Mouse (Mus musculus): Measurements from ENCODE around the gene Muc1. TPM values are rescaled to one million over a fixed set of nuclear protein-coding genes. Genes with fewer than 3 reads are reported as not detected.

The Muc1 gene
- total RNA-seq, 2 experiments from 2014 or later: 0.57 to 1.5 TPM

GRCm38 (mm10) chr3:89268916-89269315 is 40.1 kb downstream of the Muc1 start:
- no peak for DNase-seq (ENCODE audit: low spot score in 2 of 2)

- DNase-seq (ENCODE audit: low spot score in 2 of 2): peak; percentile 85 to 91
These were observed 41.3 kb downstream of the Muc1 start, which contains the start of gene Slc50a1 for GRCm38 (mm10) chr3:89270051-89270755. Gene Slc50a1 (minus strand): TSS chr3:89270570.

GRCm38 (mm10) chr3:89270891-89271290 is 42.0 kb downstream of the Muc1 start:
- peak in 1 of 2 experiments; percentile 37 for DNase-seq (ENCODE audit: low spot score in 2 of 2)

- no peak for DNase-seq (ENCODE audit: low spot score in 2 of 2)
These were observed 42.9 kb downstream of the Muc1 start for GRCm38 (mm10) chr3:89271760-89272159.

GRCm38 (mm10) chr3:89276061-89276460 is 47.2 kb downstream of the Muc1 start:
- DNase-seq (ENCODE audit: low spot score in 2 of 2): no peak

GRCm38 (mm10) chr3:89277281-89278021 is 48.6 kb downstream of the Muc1 start:
- no peak for DNase-seq (ENCODE audit: low spot score in 2 of 2)

- DNase-seq (ENCODE audit: low spot score in 2 of 2): no peak
These were observed 49.2 kb downstream of the Muc1 start for GRCm38 (mm10) chr3:89278107-89278506.

- no peak for DNase-seq (ENCODE audit: low spot score in 2 of 2)
These were observed 49.8 kb downstream of the Muc1 start for GRCm38 (mm10) chr3:89278643-89279042.

- peak; percentile 61 to 76 for DNase-seq (ENCODE audit: low spot score in 2 of 2)
These were observed 50.5 kb downstream of the Muc1 start for GRCm38 (mm10) chr3:89279153-89279890.

- DNase-seq (ENCODE audit: low spot score in 2 of 2): no peak
These were observed 51.3 kb downstream of the Muc1 start for GRCm38 (mm10) chr3:89280050-89280605.

- DNase-seq (ENCODE audit: low spot score in 2 of 2): peak; percentile 35 to 60
These were observed 52.0 kb downstream of the Muc1 start, which contains the start of gene Efna1 for GRCm38 (mm10) chr3:89280606-89281511. Gene Efna1 (minus strand): TSS chr3:89281142.

- peak; percentile 80 to 83 for DNase-seq (ENCODE audit: low spot score in 2 of 2)
These were observed 52.9 kb downstream of the Muc1 start for GRCm38 (mm10) chr3:89281579-89282290.

- no peak for DNase-seq (ENCODE audit: low spot score in 2 of 2)
These were observed 53.4 kb downstream of the Muc1 start for GRCm38 (mm10) chr3:89282291-89282643.

Small RNAs within 50 kb of the gene (microRNA-seq; reads per million reads assigned to microRNA genes)
- gene Mir92b: 7.2 reads per million, percentile 22 among the genes with 10 or more reads in this experiment

Other genes with a start within 250 kb of the Muc1 start
- 10 to 100 TPM; 13.3 to 14.0 TPM for gene Rusc1, start 135.7 kb upstream of the Muc1 start, total RNA-seq (2021)
- gene Gm43738, start 128.0 kb upstream of the Muc1 start, total RNA-seq (2021): not detected
- 10 to 100 TPM; 61.4 to 80.2 TPM for gene Fdps, start 127.1 kb upstream of the Muc1 start, total RNA-seq (2021)
- 1 to 10 TPM in 1 of 2 experiments, not detected in 1; 1.1 TPM for gene Pklr, start 92.9 kb upstream of the Muc1 start, total RNA-seq (2021)
- gene Hcn3, start 68.9 kb upstream of the Muc1 start, total RNA-seq (2021): under 1 TPM; 0.39 to 0.91 TPM
- 10 to 100 TPM; 31.1 to 39.0 TPM for gene Clk2, start 64.3 kb upstream of the Muc1 start, total RNA-seq (2021)
- gene Scamp3, start 51.6 kb upstream of the Muc1 start, total RNA-seq (2021): 10 to 100 TPM; 41.8 to 43.1 TPM
- 10 to 100 TPM; 19.2 to 22.1 TPM for gene Fam189b, start 45.9 kb upstream of the Muc1 start, total RNA-seq (2021)
- gene Gba, start 26.1 kb upstream of the Muc1 start, total RNA-seq (2021): 10 to 100 TPM; 30.9 to 32.2 TPM
- gene Thbs3, start 13.9 kb upstream of the Muc1 start, total RNA-seq (2021): 100 to 1,000 TPM; 142 to 158 TPM
- 10 to 100 TPM; 80.7 to 95.1 TPM for gene Mtx1, start 2.0 kb upstream of the Muc1 start, total RNA-seq (2021)
- 100 to 1,000 TPM in 1 of 2 experiments, 10 to 100 TPM in 1; 99.9 to 117 TPM for gene Krtcap2, start 16.9 kb downstream of the Muc1 start, total RNA-seq (2021)
- gene Trim46, start 17.3 kb downstream of the Muc1 start, total RNA-seq (2021): under 1 TPM; 0.73 to 0.83 TPM
- gene Dpm3, start 30.3 kb downstream of the Muc1 start, total RNA-seq (2021): 10 to 100 TPM; 61.2 to 62.8 TPM
- 10 to 100 TPM; 31.7 to 37.7 TPM for gene Slc50a1, start 41.5 kb downstream of the Muc1 start, total RNA-seq (2021)
- 10 to 100 TPM; 20.4 to 21.8 TPM for gene Efna1, start 52.1 kb downstream of the Muc1 start, total RNA-seq (2021)
- not detected for gene Efna3, start 93.9 kb downstream of the Muc1 start, total RNA-seq (2021)
- 1 to 10 TPM; 2.6 to 2.8 TPM for gene Efna4, start 109.0 kb downstream of the Muc1 start, total RNA-seq (2021)
- 10 to 100 TPM; 54.6 to 55.8 TPM for gene Adam15, start 120.9 kb downstream of the Muc1 start, total RNA-seq (2021)
- gene Dcst2, start 132.9 kb downstream of the Muc1 start, total RNA-seq (2021): under 1 TPM; 0.12 to 0.16 TPM
- gene Dcst1, start 136.2 kb downstream of the Muc1 start, total RNA-seq (2021): under 1 TPM; 0.27 to 0.34 TPM
- 10 to 100 TPM; 14.1 to 23.9 TPM for gene Zbtb7b, start 165.7 kb downstream of the Muc1 start, total RNA-seq (2021)
- under 1 TPM in 1 of 2 experiments, not detected in 1; 0.83 TPM for gene Lenep, start 173.7 kb downstream of the Muc1 start, total RNA-seq (2021)
- gene Flad1, start 182.8 kb downstream of the Muc1 start, total RNA-seq (2021): 10 to 100 TPM; 21.9 to 27.2 TPM
- gene Cks1b, start 189.3 kb downstream of the Muc1 start, total RNA-seq (2021): 10 to 100 TPM; 35.7 to 44.5 TPM
- gene Shc1, start 189.4 kb downstream of the Muc1 start, total RNA-seq (2021): 10 to 100 TPM; 73.1 to 80.6 TPM
- 10 to 100 TPM; 31.9 to 35.0 TPM for gene Pygo2, start 201.2 kb downstream of the Muc1 start, total RNA-seq (2021)
- gene Pbxip1, start 207.6 kb downstream of the Muc1 start, total RNA-seq (2021): 100 to 1,000 TPM; 193 to 208 TPM
- gene Pmvk, start 225.5 kb downstream of the Muc1 start, total RNA-seq (2021): 10 to 100 TPM; 13.1 to 16.1 TPM